Mouse (Mus musculus) hematopoietic stem cell, adult 5-6 weeks (primary cell): ENCODE results near the gene Mrpl20. TPM values are rescaled to one million over a fixed set of nuclear protein-coding genes. Genes with fewer than 3 reads are reported as not detected.
A peak's percentile ranks its signal among the peaks of the same experiment; 100 is the strongest.

ENCODE experiments used
- ATAC-seq, 2 experiments: fragments of 125-278 bp in 1 of 2; replicated peaks in 1 of 2; 2 replicates each; pipeline ENCODE4 v1.8.0; 2016 to 2017; ENCODE audit warnings: inconsistent platforms in 2 of 2, mild to moderate bottlenecking in 2 of 2, moderate number of reproducible peaks in 2 of 2, low read depth in 1 of 2, moderate TSS enrichment in 1 of 2; ENCODE audit not compliant: low FRiP score in 2 of 2, poor library complexity in 2 of 2, severe bottlenecking in 2 of 2, insufficient read depth in 1 of 2, low TSS enrichment in 1 of 2
- total RNA-seq: library from RNA; stranded (forward); fragments of 172-1452, 232-1000 nt; gene quantifications from 2 replicates; pipeline ENCODE4 v1.2.3, GENCODE M21; 2017

Mrpl20 gene
- total RNA-seq, 1 experiment from 2014 or later, result 47.9 TPM

DNA sequence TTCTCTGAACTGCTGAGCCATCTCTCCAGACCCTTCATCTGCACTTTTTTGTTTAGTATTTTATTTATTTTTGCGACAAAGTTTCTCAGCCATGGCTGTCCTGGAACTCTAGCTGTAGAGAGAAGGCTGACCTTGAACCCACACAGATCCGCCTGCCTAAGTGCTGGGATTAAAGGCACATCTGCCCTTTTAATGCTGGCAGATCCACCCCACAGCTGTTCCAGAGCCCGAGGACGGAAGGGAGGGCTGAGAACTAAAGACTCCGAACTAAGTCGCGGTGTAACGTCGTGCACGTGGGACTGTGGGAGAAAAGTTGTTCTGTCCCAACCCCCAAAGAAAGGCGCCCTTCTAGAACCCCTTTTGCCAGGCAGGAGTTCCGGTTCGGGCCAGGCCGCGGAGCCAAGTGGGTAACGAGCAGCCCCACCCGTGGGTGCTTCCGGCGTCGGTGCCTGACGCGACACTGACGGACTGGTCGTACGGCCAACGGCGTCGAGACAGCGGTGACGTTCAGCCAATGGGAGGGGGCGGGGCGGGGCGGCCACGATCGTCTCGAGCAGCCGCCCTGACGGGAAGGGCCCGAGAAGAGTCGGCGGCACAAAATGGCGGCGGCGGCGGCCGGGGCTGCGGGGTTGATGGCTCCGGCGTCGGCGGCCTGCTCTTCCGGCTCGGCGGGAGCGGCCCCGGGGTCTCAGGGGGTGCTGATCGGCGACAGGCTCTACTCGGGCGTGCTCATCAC is 9.4 kb downstream of the Mrpl20 start, which contains the start of gene Ccnl2:
Gene Ccnl2 (plus strand): TSS at position 561 of the 736 bp plus-strand sequence.
- peak; percentile 99 to 100 for ATAC-seq

DNA sequence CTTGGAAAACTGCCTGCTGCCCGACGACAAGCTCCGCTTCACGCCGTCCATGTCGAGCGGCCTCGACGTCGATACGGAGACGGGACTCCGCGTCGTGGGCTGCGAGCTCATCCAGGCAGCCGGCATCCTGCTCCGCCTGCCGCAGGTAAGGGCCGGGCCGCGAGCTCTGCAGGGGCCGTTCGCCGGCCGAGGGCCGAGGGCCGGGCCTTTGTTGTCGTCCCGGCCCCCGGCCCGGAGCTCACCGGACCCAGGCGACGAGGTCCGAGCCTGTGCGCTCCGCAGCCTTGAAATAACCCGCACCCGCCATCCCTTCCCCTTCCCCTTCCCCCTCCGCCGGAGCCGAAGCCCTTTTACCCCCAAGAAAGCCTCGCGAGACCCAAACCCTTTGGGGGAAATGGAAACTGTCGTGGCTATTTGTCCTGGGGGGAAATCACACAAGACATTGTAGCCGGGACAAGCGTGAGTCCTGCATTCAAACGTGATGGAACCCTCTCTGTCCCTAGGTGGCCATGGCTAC is 10.0 kb downstream of the Mrpl20 start:
- 0 out of 4 replicates have a peak, but pooled peaks of 1 of the 2 experiments have one; percentile 12 for ATAC-seq

DNA sequence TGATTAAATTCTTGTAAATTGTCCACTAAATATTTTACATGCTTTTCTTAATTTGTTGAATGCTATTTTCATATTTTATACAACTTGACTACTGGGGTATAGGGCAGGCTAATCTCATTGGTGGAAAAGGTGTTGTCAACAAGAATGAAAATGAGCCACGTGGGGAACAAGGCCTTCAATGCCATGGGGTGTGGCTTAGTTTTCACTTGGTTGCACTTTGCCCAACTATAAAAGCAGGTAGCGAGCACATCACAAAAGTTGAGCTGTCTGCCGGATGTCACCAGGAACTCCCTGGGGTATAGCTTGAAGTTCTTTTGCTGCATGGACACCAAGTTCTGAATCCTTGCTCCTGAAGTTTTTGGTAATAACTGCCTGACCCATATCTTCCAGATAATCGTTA is 14.9 kb downstream of the Mrpl20 start:
- no peak for ATAC-seq

DNA sequence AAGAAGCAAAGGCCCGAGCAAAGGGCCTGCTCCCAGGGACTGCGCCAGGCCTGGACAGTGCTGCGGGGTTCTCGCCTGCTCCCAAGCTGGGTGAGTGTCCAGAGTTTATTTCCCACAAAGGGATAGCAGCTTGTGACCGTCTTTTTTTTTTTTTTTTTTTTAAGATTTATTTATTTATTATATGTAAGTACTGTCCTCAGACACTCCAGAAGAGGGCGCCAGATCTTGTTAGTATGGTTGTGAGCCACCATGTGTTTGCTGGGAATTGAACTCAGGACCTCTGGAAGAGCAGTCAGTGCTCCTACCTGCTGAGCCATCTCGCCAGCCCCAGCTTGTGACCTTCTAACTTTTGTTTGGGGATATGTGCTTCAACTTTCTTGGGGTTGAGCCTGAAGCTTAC is 18.3 kb downstream of the Mrpl20 start:
- ATAC-seq, result no peak

DNA sequence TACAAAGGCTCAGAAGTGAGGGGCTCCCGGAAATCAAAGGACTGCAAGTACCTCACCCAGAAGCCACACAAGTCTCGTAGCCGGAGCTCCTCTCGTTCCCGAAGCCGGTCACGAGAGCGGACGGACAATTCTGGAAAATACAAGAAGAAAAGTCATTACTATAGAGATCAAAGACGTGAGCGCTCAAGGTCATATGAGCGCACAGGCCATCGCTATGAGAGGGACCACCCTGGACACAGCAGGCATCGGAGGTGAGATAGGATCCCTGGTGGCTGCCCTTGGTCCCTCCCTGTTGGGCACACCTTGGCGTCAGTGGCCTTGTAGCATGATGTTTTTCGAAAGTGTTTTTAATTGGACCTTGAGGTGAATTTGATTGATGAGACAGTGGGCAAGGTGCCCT is 20.8 kb downstream of the Mrpl20 start:
- no peak for ATAC-seq

DNA sequence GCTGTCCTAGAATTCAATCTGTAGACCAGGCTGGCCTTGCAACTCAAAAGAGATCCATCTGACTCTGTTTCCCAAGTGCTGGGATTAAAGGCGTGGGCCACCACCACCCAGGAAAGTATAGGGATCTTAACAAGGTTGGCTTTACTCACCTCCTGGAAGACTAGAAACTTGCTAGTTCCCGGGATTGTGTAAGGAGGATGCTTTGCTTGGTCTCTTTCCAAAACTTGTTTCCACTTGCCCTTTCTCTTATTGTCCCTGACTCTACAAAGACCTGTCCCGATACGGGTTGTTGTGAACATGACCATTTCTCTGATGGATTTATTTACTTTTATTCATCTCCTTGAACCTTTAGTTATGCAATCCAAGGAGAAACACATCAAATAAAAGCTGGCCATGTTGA is 27.2 kb downstream of the Mrpl20 start:
- ATAC-seq, result no peak

DNA sequence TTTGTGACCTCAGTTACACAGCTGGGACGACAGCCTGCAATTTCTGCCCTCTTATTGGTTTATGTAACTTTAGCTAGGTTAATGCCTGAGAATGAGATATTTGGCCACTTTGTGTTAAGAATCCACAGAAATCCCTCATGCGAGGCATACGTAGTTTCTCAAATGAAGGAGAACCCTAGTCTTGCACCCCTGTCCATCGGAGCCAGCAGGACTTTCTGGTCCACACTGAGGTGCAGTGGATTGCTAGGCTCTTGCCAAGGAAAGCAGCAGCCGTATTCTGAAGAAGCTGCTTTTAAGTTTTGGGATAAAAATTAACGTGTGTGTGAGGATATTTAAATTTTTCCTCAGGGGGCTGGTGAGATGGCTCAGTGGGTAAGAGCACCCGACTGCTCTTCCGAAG is 27.9 kb downstream of the Mrpl20 start:
- ATAC-seq, result no peak

DNA sequence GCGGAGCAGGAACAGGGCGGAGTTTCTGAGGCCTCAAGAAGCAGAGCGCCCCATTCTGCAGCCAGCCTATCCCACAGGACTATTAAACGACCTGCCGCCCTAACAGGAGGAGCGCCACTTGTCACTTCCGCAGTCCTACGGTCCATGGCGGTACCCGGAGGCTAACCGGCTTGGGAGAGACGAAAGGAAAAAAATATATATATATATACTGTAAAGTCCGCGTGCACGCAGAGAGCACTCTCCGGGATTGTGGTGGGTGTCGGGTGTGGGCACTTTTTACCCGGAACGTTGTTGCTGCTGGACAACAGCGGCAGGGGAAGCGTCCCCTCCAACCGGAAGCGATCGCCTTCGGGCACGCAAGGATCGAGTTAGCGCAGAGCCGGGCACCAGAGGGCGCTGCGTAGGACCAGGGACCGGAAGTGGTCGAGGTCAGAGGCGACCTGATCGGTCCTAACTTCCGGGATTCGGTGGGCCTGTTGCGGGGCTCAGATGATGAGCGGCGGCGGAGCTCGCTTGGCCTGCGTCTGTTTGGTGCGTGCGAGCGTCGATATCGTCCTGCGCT is 28.6 kb downstream of the Mrpl20 start, which contains the start of gene Aurkaip1:
Gene Aurkaip1 (plus strand): TSS at position 68 of the 562 bp plus-strand sequence.
- ATAC-seq, result peak; percentile 89 to 93

DNA sequence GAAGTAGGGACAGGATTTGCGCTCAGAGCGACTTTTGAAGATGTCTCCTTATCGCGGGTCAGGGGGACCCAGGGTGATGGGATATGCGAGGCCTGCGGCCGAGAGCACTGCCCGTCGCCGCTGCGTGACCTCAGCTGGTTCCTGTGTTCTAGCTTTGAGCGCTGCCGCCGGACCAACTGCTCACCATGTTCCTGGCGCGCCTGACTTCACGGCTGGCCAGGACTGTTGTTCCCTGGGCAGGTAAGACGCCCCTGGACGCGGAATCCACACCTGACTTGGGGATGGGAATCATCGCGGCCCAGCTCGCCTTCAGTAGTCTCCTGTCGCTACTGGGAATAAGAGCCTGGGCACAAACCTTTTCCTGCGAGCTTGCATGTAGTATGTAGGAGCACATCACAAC is 29.2 kb downstream of the Mrpl20 start:
- ATAC-seq, result no peak

DNA sequence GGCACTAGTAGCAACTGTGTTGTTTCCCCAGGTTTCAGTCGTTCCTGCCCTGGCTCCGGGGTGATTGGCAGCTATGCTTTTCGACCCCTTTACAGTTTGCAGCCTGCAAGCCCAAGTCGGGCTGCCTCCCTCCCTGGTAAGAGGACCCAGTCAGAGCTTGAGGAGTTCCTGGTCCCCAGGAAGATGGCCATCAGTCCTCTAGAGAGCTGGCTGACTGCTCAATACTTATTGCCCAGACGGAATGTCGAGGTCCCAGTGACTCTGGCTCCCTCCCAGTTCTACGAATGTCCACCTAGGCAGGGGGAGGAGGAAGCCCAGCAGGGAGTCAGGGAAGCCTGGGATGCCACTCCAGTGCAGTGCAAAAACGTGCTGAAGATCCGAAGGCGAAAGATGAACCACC is 29.6 kb downstream of the Mrpl20 start:
- no peak for ATAC-seq

DNA sequence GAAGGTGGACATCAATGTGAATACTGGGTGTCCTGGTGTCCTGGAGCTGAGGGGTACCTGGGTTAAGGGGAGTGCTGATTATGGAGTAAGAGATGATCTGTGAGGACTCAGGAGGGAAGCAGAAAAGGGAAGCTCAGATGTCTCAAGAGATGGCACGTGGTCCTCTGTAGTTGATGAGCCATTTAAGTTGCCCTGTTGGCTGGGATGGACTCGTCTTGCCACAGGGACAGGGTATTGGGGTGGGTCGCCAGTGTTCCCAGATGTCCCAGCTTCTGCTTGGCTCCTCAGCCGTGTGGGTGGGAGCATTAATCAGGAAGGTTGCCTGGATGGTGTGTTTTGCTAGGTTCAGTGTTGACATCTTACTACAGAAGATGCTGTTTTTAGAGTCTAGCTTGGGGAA is 30.6 kb downstream of the Mrpl20 start:
- ATAC-seq, result no peak

DNA sequence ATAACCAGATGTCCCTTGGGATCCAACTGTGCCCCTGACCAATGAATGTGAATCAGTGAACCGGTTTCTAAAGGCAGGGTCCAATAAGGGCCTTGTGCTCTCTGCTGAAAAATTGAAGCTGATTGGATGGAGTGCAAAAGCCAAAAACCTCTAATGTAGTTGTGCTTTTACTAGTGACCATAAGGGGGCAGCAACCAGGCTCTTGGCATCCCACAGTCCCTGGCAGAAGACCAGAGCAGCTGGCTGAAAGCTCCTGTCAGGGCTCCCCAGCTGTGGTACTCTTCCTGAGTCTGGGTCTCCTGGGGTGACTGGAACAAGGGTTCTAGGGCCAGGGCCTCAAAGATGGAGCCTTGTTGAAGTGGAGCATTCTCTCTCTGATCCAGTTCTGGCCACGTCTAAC is 31.2 kb downstream of the Mrpl20 start:
- ATAC-seq, result peak; percentile 29 to 42; a peak in 2 of 4 replicates

DNA sequence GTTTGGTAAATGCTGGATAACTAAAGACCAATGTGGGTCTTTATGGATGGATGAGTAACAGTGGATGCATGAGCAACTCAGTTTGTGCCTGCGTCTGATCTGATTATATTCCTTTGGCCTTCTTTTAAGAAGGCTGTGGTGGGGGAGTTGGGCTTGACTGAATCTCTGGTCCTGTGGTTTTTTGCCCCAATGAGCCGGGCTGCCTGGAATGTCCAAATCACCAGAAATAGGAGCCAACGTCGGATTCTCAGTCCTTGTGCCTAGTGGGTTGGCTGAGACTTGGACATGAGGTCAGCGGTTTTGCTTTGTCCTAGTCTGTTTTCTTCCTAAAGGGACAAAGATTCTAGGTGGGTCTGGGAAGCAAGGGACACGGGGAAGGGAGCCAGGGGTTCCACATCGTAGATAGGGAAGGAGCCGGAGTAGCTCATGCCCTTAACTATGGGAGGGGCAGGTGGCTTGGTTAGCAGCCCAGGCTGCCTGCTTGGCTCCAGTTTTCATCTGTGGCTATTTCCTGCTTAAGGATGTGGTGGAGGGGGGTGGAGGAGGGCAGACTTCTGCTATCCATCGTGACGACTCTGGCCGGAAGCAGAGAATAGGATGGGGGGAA is 34.8 kb downstream of the Mrpl20 start:
- ATAC-seq, result peak; percentile 15 to 46; a peak in 3 of 4 replicates

DNA sequence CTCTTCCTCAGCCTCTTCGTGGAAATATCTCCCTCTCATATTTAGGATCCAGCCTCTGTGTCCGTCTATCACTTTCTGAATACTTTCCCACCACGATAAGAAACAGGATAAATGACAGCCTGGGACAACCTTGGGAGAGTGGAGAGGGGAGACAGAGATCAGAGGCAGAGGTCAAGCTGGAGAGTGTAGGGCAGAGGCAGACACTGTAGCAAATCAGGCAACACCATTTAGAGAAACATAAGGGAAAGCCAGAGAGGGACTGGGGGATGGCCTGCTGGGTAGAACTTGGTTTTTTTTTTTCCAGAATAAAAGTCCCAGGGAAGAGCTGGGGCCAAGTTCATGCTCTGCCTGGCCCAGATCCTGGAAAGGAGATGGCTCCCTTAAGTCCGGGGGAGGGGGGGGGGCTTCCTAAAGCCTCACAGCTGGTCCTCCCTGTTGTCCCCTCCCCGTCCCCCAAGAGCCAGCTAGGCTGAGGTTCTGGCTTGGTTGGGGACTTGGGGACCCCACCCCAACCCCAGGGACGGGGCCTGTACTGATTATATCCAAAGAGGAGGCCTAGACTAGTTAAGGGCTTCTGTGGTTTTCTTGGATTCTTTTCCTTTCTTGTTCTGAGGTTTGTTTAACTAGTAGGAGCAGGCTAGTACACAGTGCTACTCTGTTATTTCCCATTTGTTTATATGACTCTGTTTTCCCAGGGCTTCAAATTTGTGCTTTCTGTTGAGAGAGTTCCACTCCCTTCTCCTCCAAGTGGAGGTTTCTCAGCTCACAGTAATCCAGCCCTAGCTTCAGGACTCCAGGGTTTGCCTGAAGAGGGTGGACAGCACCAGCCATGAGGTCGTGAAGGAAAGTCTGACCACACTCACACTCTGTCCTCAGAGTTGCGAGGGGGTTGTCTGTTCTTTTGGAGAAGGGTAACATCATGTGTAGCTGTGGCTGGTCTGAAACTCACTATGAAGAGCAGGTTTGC is 35.8 kb downstream of the Mrpl20 start:
- no peak for ATAC-seq

DNA sequence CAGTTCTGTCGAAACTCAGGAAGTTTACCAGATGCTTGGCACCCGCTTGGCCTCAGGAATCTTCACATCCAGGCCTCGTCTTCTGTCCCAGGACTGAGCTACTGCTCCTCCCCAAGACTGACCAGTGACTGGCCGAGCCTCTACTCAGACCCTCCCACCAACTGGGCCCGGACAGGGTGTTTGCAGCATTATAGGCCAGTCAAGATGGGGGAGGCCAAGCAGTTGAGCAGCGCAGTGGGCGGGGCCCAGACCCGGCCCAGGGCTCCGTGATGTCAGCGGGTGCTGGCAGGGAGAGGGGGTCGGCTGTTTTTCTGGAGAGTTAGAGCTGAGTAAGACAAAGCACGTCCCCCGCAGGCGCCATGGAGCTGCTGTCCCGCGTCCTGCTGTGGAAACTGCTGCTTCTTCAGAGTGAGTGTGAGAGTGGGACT is 36.8 kb downstream of the Mrpl20 start, which contains the start of gene Mxra8:
Gene Mxra8 (plus strand): TSS at position 198 of the 428 bp plus-strand sequence.
- no peak for ATAC-seq

DNA sequence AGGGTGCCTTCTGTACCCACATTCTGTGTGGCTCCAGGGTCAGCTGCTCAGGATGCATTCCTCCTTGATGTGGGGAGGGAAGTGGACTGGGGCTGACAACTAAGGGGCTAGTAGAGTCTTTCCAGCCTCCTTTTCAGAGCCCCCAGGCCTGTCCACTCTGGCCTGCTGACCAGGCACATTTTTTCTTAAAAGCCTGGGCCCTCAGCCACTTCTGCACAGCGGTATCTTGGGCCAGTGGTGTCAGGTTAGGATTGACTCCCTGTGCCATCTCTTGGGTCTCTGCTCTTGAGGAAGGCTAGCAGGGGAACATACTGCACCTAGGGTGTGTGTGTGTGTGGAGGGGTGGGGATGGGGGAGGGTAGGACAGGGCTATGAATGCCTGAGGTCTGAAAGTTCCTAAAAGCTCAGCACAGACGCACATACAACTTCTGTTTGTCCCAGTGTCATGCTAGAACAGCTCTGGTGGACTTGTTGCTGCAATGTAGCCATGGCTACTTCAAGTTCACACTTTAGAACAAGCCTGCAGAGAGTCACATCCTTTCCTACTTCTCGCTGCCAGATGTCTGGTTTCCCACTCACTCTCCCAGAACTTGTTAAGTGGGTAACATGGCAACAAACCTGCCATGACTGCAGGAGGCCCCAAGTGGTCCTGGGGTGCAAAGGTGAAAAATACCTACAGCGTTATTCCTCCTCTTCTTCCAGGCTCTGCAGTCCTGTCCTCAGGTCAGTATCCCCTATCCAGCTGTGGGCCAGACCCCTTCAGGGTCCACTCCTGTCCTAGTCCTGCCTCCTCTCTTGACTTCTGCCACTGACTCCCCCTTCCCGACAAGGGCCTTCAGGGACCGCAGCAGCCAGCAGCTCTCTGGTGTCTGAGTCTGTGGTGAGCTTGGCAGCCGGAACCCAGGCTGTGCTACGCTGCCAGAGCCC is 37.7 kb downstream of the Mrpl20 start:
- peak in 1 of 2 experiments; percentile 12; a peak in 2 of 4 replicates for ATAC-seq
